Mouse (Mus musculus): ENCODE data around the gene Taf15.

DNA sequence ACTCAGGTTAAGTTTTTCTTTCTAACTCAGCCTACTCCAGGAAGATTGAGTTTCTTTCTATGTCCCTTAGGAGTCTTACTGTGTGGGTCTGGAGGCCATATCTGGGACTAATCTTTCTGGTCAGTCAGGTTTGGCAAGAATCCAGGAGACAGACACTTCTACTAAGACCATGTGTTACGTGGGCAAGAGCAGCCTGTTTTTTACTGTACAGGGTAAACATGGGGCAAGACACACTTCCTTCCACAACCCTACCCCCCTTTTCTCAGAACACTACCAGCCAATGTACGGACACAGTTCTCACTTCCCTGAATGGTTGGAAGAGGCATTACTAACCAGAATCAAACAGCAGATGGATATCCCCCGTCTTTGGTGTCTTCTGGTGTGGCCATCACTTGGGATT lies 71.3 kb downstream of the Taf15 start:
- TF ChIP-seq CTCF (IDR thresholded peaks at IDR 0.05; ENCODE audit: borderline replicate concordance, insufficient read depth, low read depth, low read length), result no peak
- TF ChIP-seq POLR2A (IDR thresholded peaks at IDR 0.05; ENCODE audit: borderline replicate concordance, insufficient read depth, low read length), result no peak
